Mouse (Mus musculus) heart, postnatal 4 days (tissue): ENCODE measurements at regions not wholly inside any gene's neighbourhood (a gene's known extent, or its start where the extent isn't known, plus 50 kb on each side); places are given as distances from the start of the nearest gene placed in this dataset.
A peak's percentile ranks its signal among the peaks of the same experiment; 100 is the strongest.

ENCODE experiments used
- DNase-seq: peaks from one replicate; pipeline ENCODE4 v3.0.0; 2021

GRCm38 (mm10) chr2:114993882-114994281 lies 339.1 kb upstream of the Dph6 start:
- DNase-seq: no peak

- DNase-seq: no peak
These were observed 340.1 kb upstream of the Dph6 start for GRCm38 (mm10) chr2:114994691-114995347.

DNA sequence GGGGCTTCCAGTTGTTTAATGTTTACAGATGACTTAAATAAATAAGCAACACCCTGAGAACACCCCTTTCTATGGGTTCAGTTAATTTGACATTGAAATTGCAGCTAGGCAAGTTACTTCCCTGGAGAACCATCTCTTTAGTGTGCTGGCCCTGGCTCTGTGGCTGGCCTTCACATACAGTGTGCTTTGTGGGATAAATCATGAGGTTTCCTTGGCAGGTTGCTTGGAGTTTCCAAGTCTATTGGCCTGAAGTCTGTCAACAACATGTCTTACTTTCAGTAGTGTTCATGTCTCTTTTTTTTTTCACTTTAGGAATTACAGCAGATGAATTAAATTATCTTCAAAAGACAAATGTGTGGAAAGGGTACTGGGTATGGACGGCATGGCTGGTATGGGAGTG lies 359.2 kb upstream of the Dph6 start:
- no peak for DNase-seq

DNA sequence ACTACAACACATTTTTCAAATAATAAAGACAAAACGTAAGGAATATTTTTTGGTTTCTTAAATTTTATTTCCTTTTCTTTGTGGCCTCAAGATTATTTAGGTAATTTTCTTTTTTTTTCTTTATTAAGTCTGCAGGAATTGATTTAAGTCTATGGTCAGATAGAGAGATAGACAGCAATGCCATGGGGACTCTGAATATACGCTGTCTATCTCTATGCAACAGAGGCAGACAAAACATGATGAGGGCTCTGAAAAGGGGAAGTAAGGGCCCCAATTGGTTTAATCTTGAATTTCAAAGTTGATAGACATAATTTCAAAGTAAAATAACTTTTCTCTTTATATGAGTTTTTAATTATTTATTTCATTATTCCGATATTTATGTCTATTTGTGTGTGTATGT lies 372.0 kb upstream of the Dph6 start:
- no peak for DNase-seq

GRCm38 (mm10) chr2:115031134-115031533 lies 376.4 kb upstream of the Dph6 start:
- no peak for DNase-seq

DNA sequence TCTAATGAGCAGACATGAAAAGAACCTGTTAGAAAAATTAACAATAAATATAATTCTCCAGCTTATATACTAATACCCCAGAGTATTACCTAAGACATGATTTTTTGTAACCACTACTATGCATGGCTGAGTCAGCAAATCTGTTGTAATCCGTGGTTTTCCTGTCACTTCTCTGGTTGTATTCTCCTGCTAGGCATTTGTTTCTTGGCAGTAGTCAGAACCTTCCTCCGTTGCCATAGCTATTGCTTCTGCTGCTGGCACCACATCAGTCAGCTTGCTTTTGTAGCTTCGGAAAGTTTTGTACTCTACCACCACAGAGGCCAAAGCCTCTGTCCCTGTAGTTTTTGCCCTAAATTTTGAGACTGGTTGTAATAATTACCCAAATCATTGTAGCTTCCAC lies 381.4 kb upstream of the Dph6 start:
- DNase-seq: no peak

GRCm38 (mm10) chr2:115042299-115042785 lies 387.6 kb upstream of the Dph6 start:
- no peak for DNase-seq

DNA sequence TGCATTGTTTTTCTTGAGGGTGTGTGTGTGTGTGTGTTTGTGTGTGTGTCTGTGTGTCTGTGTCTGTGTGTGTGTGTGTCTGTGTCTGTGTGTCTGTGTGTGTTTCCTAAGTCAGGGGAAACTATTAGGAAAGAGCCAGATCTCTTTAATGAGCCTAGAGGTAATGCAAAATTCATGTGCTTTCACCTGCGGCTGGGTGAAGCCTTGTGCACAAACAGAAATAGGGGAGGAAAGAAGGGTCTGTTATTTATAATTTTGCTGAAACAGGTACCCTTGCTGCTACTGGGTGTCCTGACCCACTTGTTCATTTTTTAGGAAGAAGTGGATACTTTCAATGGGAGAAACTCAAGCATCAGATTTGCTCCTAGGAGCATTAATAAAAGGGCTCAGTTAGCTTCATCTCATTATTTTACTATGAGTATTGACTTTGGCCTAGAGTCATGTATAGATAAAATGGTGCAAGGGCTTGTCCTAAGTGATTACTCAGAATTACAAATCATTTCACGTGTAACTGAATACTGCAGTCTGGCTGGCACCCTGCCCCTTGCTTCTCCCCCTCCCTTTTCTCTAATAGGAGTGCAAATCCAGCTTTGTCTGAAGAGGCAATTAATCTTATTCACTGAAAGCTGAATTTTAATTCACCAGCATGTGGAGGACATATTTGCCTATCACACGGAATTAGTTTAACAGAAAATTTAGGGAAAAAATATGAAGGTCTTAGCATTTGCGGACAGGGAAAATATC lies 401.7 kb upstream of the Dph6 start:
- no peak for DNase-seq

DNA sequence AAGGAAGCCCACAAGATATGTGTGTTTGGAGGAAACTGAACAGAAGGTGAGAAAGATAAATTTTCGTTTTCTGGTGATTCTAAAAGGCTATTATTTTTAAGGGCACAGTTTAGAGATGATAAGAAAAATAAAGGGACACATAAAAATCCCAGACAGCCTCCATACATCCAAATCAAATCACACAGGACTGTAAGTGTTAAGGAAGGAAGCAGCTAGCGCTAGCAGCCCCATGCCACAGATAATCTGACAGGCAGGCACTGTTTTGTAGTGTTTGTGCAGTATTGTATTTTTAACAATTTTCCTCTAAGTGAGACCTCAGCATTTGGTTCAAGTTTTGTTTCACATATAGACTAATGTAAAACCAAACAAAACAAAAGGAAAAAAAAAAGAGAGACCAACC lies 402.4 kb upstream of the Dph6 start:
- no peak for DNase-seq

- DNase-seq: no peak
These were observed 412.9 kb upstream of the Dph6 start for GRCm38 (mm10) chr2:115067489-115068163.

DNA sequence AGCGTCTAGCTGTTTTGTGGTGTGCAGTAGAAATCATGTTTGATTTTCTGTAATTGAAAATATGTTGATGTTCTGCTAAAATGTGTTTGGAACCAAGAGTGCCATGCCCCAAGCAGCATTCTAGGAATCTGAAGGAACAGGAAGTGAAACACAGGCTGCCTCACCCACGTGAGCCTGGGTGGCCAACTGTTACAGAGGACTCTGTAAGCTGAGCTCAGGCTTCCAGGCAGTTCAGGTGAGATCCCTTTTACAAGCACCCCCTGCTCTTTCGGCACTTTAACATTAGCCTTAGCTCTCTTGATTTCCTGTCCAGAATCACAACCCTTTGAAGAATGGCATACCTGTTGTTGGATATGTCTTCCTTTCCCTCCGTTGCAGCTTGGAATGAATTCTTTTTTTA lies 414.9 kb upstream of the Dph6 start:
- no peak for DNase-seq

DNA sequence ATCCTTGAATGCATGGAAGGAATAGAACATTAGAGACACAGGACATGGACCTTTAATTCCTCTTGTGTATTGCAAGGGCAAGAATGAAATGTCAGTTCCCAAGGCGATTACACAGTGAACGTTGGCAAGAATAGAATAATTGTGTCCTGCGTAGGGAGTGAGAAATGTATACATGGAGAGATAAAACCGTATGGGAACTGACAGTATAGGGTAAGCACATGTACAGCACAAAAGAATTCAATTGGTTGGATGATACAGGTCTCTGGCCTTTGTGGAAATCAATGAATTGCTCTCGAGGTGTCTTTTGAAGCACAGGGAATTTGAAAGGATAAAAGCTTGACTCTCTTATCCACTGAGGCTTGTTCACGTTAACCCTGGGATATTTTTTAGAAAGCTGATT lies 415.4 kb upstream of the Dph6 start:
- DNase-seq: no peak

DNA sequence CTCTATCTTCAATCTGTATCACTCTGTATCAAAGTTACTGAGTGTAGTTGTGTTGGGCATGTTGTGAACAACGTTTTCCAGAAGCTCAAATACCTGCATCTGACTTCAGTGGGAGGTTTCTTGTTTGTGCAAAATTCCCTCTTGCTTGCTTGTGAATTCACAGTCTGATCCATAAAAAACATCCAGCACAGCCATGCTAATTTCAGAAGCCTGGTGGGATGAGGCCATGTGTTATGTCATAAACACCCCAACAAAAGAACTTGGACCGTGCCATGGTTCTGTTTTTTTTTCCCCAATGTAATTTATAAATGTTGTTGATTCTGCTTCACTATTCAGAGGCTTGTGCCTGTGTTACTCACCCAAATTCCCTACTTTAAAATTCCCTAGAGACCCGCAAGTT lies 415.9 kb upstream of the Dph6 start:
- no peak for DNase-seq

- DNase-seq: peak; percentile 43
These were observed 427.0 kb upstream of the Dph6 start for GRCm38 (mm10) chr2:115081563-115082291.

GRCm38 (mm10) chr2:115082292-115082809 lies 427.6 kb upstream of the Dph6 start:
- DNase-seq: no peak

GRCm38 (mm10) chr2:115088421-115089120 lies 433.8 kb upstream of the Dph6 start:
- no peak for DNase-seq

- DNase-seq: no peak
These were observed 435.8 kb upstream of the Dph6 start for GRCm38 (mm10) chr2:115090430-115091175.

GRCm38 (mm10) chr2:115095351-115095750 lies 440.6 kb upstream of the Dph6 start:
- DNase-seq: no peak

DNA sequence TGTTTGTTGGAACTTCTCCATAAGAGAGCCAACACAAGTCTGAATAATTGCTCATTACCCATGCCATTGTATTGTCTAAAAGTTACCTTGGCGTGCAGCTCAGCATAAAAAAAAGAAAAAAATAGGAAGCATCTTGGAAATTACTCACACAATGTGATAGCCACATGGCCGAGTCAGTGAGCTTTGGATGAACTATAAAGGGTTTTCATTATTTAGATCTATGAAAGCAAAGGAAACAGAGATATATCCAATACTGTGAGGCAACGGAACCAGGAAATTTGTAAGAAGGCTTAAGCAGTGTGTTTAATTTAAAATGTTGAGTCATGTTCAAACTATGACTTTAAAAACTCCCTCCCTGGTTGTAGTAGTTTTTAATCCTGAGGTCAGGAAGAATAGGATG lies 446.7 kb upstream of the Dph6 start:
- no peak for DNase-seq

- no peak for DNase-seq
These were observed 461.9 kb upstream of the BC052040 start for GRCm38 (mm10) chr2:115119429-115120205.

DNA sequence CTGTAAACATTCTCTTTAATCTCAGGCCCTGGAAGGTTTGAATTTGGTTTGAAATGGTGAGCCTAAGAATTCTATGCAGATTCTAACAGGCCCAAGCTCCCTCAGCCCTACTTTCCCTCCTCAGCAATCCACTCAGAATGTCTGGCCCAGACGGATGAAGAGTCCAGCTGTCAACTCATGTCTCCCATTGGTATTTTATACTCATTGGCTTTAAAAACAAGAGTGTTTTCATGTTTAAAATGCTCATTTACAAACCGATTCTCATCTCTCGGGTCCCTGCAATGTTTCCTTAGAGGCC lies 461.4 kb upstream of the BC052040 start:
- DNase-seq: no peak
